Mouse (Mus musculus) erythroid progenitor cell, adult 5-6 weeks (primary cell): Measurements from ENCODE around the gene Cela3a. TPM values are rescaled to one million over a fixed set of nuclear protein-coding genes. Genes with fewer than 3 reads are reported as not detected.
A peak's percentile ranks its signal among the peaks of the same experiment; 100 is the strongest.

Experiments used
- ATAC-seq: replicated peaks from 2 replicates; pipeline ENCODE4 v1.8.0; 2016; ENCODE audit warnings: moderate number of reproducible peaks, mild to moderate bottlenecking, moderate TSS enrichment, inconsistent platforms; ENCODE audit not compliant: poor library complexity, low FRiP score, severe bottlenecking
- total RNA-seq, 2 experiments: library from RNA; stranded (forward) in 1 of 2; stranded (reverse) in 1 of 2; fragments of 150-400 nt in 1 of 2; fragments of 186-747, 209-891 nt in 1 of 2; gene quantifications; 2 replicates each; pipeline versions ENCODE4 v1.2.3 to v1.2.4; 2015 to 2017; ENCODE audit warnings: low replicate concordance in 2 of 2

Cela3a gene
- total RNA-seq, 2 experiments from 2014 or later = not detected

- no peak for ATAC-seq
These were observed 34.0 kb downstream of the Cela3a start for GRCm38 (mm10) chr4:137375314-137376278.

- no peak for ATAC-seq
These were observed 35.9 kb downstream of the Cela3a start for GRCm38 (mm10) chr4:137373711-137374110.

- ATAC-seq = no peak
These were observed 37.7 kb downstream of the Cela3a start for GRCm38 (mm10) chr4:137371596-137372523.

- ATAC-seq = no peak
These were observed 39.4 kb downstream of the Cela3a start for GRCm38 (mm10) chr4:137369954-137370750.

GRCm38 (mm10) chr4:137368198-137368597, 41.4 kb downstream of the Cela3a start:
- no peak for ATAC-seq

GRCm38 (mm10) chr4:137367275-137368088, 42.1 kb downstream of the Cela3a start:
- no peak for ATAC-seq

GRCm38 (mm10) chr4:137366097-137366496, 43.5 kb downstream of the Cela3a start:
- no peak for ATAC-seq

GRCm38 (mm10) chr4:137365356-137366062, 44.1 kb downstream of the Cela3a start:
- no peak for ATAC-seq

- 0 out of 2 replicates have a peak, but pooled peaks have one; percentile 28 for ATAC-seq
These were observed 44.8 kb downstream of the Cela3a start for GRCm38 (mm10) chr4:137364826-137365225.

GRCm38 (mm10) chr4:137360996-137361395, 48.6 kb downstream of the Cela3a start:
- no peak for ATAC-seq

- 0 out of 2 replicates have a peak, but pooled peaks have one; percentile 33 for ATAC-seq
These were observed 51.1 kb downstream of the Cela3a start for GRCm38 (mm10) chr4:137358291-137359002.

GRCm38 (mm10) chr4:137357517-137358254, 51.9 kb downstream of the Cela3a start, which contains the start of gene Cdc42:
TSS of gene Cdc42 (minus strand) at chr4:137357720.
- peak; percentile 99 for ATAC-seq

- peak; percentile 23 for ATAC-seq
These were observed 52.7 kb downstream of the Cela3a start for GRCm38 (mm10) chr4:137356674-137357510.
